Mouse (Mus musculus) limb, embryonic 10.5 days (tissue): ENCODE measurements around the gene Ascc3. TPM values are rescaled to one million over a fixed set of nuclear protein-coding genes. Genes with fewer than 3 reads are reported as not detected.

Experiments
- DNase-seq: peaks from one replicate; pipeline ENCODE4 v3.0.0-alpha.2; 2017; ENCODE audit warnings: low spot score
- H3K27ac ChIP-seq: fragments of 300-500 bp; sonication (generic); 2 replicates; pipeline ENCODE4 v1.5.1; 2016; ENCODE audit warnings: mild to moderate bottlenecking
- H3K27me3 ChIP-seq: fragments of 300-500 bp; sonication (generic); 2 replicates; pipeline ENCODE4 v1.6.1; 2016; ENCODE audit warnings: low read depth, mild to moderate bottlenecking; ENCODE audit not compliant: poor library complexity, severe bottlenecking
- H3K36me3 ChIP-seq: fragments of 300-500 bp; sonication (generic); 2 replicates; pipeline ENCODE4 v1.6.1; 2016; ENCODE audit warnings: mild to moderate bottlenecking, moderate library complexity
- H3K4me1 ChIP-seq: fragments of 300-500 bp; sonication (generic); 2 replicates; pipeline ENCODE4 v1.6.1; 2016
- H3K4me3 ChIP-seq: fragments of 300-500 bp; sonication (generic); 2 replicates; pipeline ENCODE4 v1.5.1; 2016; ENCODE audit warnings: mild to moderate bottlenecking, moderate library complexity
- H3K9me3 ChIP-seq: fragments of 300-500 bp; sonication (generic); replicated peaks from 2 replicates; pipeline ENCODE4 v1.6.1; 2016; ENCODE audit warnings: mild to moderate bottlenecking
- WGBS: fragments of 180-500 bp; shearing (Covaris S2); methylation state at CpG from one replicate; pipeline ENCODE4 v1.1.7; 2016; 5-methylcytosine and 5-hydroxymethylcytosine counted together
- polyA plus RNA-seq: library from polyadenylated mRNA; unstranded; fragments of >200 nt; fragmentation: Nextera tagmentation; extraction: Ambion mirVana; gene quantifications from 2 replicates; pipeline ENCODE4 v1.2.1, GENCODE M21; 2016

The Ascc3 gene
- polyA plus RNA-seq, 1 experiment from 2014 or later: 15.9 TPM

DNA sequence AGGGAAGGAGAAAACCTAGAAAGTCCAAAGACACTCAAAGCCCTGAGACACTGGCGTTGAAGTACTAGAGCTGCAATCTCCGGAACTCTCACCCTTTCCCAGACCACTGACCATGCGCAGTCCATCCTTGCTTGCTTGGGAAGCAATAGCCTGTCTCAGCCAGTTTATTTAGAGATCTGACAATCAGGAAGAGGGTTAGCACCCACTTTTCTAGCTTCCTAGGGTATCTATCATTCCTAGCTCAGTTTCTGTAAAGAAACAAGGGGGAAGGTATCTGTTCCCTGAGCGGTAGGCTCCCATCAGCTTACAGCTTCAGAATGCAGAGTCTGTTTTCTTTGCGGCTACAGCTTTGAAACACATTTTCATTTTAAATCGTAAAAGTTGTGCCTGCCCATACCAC, 298.2 kb downstream of the Ascc3 start:
- WGBS: 13% methylated on average over 6 of the region's 6 CpGs
- DNase-seq: no peak
- Histone ChIP-seq H3K27ac (no peak overlapping the region), H3K9me3 (no peaks in the 10 kb centered on the region), H3K4me3 (no peak overlapping the region), H3K27me3 (peaks cover 87% of the 10 kb centered on the region), H3K36me3 (no peaks in the 10 kb centered on the region), H3K4me1 (peaks cover 26% of the 10 kb centered on the region)

DNA sequence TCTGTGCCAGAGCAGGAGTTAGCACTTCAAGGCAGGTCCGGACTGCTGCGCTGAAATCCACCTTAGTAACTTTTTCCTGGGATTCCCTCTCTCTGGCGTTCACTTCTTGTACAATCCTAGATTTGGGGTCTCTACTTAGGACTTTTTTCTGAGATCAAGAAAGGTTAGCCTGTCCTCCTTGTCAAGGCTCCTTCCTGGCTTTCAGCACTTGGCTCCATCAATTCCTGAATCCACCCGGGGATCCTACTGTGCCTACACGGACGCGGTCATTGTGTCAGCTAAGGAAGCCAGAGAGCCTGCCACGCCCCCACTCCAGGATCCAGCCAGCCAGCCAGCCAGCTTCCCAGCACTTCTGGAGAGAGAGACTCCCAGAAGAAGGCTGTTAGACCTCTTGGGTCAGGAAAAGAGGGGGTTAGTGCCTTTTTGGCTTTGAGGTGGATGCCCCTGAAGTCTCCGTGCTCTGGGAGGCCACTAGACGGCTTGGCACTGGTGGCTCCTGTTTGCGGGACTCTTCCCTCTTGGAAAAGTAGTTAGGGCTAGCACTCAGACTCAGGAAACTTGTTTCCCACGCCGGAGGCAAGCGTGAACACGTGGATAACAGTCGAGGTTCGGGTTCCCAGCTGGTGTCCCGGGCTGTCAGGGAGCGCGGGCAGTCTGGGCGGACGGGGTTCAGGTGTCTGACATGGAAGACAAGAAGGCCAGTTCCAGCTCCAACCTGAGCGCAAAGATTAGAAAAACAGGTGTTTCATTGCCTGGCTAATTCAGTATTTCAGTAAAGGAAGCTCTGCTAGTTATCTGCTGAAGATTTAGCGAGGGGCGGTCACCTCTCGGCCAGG, 299.6 kb downstream of the Ascc3 start:
- H3K9me3 ChIP-seq: no peaks in the 10 kb centered on the region
- DNase-seq: peak; percentile 58
- H3K27me3 ChIP-seq: peaks cover 96% of the 10 kb centered on the region
- no peaks in the 10 kb centered on the region for H3K36me3 ChIP-seq
- under 1% methylated on average over 26 of the region's 26 CpGs for WGBS
- H3K4me3 ChIP-seq: peak overlapping the region; percentile 25
- H3K4me1 ChIP-seq: peaks cover 26% of the 10 kb centered on the region
- no peak overlapping the region for H3K27ac ChIP-seq

DNA sequence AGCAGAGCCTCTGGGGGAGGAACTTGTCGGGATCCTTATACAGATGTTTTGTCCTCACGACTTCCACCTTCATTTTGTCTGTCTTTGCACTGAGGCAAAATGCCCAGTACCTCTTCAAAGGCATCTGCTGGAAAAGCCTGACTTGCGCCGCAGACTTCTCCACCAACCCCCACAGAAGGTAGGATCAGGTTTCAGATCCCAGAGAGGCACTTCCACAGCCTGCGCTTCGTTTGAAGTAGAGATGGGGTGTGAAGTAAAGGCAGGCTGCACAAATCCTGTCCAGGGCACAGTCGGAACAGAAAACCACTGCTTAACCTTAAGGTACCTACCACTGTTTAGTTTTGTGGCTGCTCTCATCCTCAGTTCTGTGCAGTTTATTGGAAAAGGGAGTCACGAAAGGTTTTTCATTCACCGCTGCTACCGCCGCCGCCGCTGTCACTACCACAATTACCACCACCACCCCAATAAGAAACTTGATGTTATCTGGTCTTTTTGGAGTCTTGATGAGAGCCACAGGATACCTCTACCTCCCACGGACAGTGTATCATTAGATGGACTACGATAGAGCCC, 300.4 kb downstream of the Ascc3 start:
- Histone ChIP-seq H3K36me3 (no peaks in the 10 kb centered on the region), H3K4me3 (peak overlapping the region; percentile 25), H3K4me1 (peaks cover 26% of the 10 kb centered on the region), H3K9me3 (no peaks in the 10 kb centered on the region), H3K27ac (no peak overlapping the region), H3K27me3 (peaks cover 99% of the 10 kb centered on the region)
- DNase-seq: peak; percentile 64
- 0% methylated on average over 15 of the region's 15 CpGs for WGBS

DNA sequence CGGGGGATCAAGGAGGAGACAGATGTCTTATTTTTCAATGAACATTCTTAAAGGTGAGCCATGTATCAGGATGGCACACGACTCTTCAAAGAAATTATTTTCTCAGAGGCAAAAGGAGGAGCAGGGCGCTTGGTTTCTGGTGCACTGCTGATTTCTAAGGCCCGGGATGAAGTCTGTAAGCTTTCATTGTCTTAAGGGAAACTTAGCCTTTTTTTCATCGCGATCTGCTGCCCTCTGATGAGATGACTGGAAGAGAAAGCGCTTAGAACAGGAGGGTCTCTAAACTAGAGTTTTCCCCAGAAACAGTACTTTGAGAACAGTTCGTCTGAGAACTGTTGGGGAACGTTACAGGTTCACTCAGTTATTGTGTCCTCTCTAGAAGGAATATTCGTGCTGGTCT, 301.1 kb downstream of the Ascc3 start:
- Histone ChIP-seq H3K9me3 (no peaks in the 10 kb centered on the region), H3K4me3 (no peak overlapping the region), H3K27me3 (peaks cover 100% of the 10 kb centered on the region), H3K27ac (no peak overlapping the region), H3K4me1 (peaks cover 26% of the 10 kb centered on the region), H3K36me3 (no peaks in the 10 kb centered on the region)
- DNase-seq: no peak
- 2% methylated on average over 10 of the region's 10 CpGs for WGBS

DNA sequence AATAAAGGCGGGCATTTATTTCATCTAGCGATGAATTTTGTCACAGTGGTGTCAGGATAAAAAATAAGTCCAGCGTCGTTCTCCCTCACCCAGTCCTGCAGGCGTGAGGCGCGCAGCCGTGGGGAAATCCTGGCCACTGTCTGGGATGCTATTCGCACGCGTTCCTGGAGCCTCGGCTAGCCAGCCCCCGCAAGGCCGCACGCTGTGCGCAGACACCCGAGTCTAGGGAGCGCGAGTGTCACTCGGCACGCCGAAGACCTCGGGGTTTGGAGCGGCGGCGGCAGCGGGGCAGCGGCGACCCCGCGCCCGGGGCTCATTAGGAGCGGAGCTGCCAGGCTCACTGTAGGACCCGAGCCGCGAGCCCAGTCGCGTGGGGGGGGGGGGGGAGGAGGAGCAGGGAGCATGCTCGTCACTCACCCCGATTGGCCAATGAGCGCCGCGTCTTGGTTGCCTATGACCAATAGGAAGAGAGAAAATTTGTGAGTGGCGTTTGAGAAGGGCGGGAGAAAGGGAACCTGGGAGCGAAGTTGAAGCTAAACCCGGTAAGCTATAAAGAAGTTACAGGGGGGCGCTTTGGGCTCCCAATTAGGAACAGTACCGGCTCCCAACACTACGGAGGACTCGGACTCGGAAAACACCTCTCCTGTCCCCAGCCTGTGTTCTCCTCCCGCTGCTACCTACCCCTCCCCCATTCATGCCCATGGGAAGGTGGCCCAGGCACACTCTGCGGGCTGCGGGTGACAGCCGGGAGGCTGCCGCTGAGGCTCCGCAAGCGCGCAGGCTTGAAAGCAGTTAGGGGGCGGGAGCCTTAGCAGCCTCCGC, 301.9 kb downstream of the Ascc3 start, which contains the start of gene Sim1:
Gene Sim1, plus strand, starts transcription at position 585 of the 822 bp plus-strand sequence.
- WGBS: under 1% methylated on average over 62 of the region's 62 CpGs
- H3K27ac ChIP-seq: no peak within 1 kb of the TSS
- peaks cover 100% of the 10 kb centered on the region for H3K27me3 ChIP-seq
- DNase-seq: peak; percentile 92
- H3K4me3 ChIP-seq: peak within 1 kb of the TSS; percentile 59
- H3K9me3 ChIP-seq: no peaks in the 10 kb centered on the region
- H3K36me3 ChIP-seq: no peaks in the 10 kb centered on the region
- peaks cover 26% of the 10 kb centered on the region for H3K4me1 ChIP-seq

DNA sequence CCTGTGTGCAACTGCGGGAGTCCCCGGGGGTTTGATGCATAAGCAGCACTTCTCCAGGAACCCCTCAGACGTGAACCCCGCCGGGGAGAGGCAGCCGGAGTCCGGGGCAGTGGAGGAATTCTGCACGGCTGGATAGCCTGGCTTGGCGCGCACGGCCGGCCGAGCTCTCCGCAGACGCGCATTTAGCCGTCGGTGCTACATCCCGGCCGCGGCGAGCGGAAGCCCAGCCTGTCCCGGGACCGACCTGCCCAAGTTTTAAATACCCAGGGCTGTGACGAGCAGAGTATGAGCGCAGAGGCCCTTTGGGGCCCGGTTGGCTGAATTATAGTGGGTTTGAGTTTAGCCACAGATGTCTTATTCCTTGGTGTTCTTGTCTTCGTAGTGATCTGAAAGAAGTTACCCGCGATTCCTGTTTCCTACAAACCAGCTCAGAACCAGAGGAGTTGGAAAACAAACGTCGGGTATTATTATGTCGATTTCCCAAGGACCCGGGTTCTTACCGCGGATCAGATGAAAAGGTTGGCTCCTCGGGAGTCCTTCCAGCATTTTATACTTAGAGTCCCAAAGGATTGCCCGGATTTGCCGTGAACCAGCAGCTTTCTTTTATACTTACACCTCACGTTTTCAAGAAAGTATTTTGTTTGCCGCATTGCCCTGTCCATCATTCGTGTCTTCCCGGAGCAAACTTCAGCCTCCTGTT, 302.8 kb downstream of the Ascc3 start:
- under 1% methylated on average over 44 of the region's 44 CpGs for WGBS
- DNase-seq: peak; percentile 68

DNA sequence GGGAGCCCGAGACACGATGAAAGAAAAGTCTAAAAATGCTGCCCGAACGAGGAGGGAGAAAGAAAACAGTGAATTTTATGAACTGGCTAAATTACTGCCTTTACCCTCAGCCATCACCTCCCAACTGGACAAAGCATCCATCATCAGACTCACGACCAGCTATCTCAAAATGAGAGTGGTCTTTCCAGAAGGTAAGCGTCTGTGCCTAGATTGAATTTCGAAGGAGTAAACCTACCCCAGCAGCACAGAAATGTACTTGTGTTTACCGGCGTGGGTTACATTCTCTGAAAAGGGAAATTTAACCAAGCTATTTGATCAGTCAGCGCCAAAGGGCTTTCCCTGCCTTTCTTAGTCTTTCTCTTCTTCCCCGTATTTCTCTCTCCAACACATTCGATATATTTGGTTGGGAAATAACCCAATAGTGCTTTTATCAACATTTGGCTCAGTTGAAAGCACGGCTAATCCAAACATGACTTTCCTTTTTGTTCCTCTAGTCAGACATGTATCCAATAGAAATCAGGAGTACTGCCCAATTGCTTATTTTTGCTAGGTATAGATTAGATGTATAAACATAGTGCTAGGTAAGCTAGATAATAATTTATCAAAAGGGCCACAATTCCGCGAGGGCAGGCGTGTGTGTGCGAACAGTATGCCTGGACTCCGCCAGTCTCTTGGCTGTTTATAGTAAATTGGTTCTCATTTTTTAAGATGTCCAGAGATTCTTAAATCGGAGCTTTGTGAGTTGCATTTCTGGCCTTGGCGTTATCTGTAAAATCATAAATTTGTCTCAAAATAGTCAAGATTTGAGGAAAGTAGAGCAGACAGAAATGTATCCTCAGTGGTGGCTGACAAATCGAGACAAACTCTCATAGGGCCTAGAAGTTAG, 303.7 kb downstream of the Ascc3 start:
- Histone ChIP-seq H3K4me1 (peaks cover 33% of the 10 kb centered on the region), H3K27me3 (peaks cover 100% of the 10 kb centered on the region), H3K4me3 (no peak overlapping the region), H3K36me3 (no peaks in the 10 kb centered on the region), H3K9me3 (no peaks in the 10 kb centered on the region), H3K27ac (no peak overlapping the region)
- peak; percentile 47 for DNase-seq
- 4% methylated on average over 21 of the region's 21 CpGs for WGBS

More for the DNA sequence above, 302.8 kb downstream of the Ascc3 start:
- H3K4me1 ChIP-seq: peaks cover 26% of the 10 kb centered on the region
- H3K36me3 ChIP-seq: no peaks in the 10 kb centered on the region
- H3K4me3 ChIP-seq: peak overlapping the region; percentile 59
- peaks cover 100% of the 10 kb centered on the region for H3K27me3 ChIP-seq
- no peaks in the 10 kb centered on the region for H3K9me3 ChIP-seq
- H3K27ac ChIP-seq: no peak overlapping the region

DNA sequence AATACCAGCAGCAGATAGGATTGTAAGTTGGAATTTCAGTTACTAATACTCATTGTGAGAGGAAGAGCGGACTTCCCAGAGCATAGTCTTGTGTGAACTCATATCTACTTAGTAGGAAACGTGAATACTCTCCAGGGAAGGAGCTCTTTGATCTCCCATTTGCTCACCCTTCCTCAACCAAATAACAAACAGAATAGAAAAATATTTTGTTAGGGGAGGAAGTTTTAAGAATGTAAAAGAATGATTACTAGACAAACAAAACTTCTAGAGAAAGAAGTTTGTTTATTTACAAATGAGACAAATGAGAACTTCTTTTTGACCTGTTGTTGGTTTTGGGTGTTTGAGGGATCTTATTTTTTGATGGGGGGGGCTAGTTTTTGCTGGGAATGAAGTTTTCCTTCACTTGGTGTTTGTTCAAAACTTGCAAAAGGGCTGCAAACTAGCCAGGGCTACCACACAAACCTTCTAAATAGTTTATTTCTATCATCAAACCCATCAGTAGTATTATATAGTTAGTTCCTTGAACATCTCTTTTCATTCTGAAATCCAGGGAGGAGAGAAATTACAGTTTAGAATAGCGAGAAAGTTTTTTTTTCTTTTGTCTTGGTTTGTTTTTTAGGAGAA, 304.4 kb downstream of the Ascc3 start:
- Histone ChIP-seq H3K27ac (no peak overlapping the region), H3K36me3 (no peaks in the 10 kb centered on the region), H3K4me3 (no peak overlapping the region), H3K27me3 (peaks cover 100% of the 10 kb centered on the region), H3K4me1 (peaks cover 34% of the 10 kb centered on the region), H3K9me3 (no peaks in the 10 kb centered on the region)
- no peak for DNase-seq
- WGBS: 5% methylated on average over 3 of the region's 3 CpGs

DNA sequence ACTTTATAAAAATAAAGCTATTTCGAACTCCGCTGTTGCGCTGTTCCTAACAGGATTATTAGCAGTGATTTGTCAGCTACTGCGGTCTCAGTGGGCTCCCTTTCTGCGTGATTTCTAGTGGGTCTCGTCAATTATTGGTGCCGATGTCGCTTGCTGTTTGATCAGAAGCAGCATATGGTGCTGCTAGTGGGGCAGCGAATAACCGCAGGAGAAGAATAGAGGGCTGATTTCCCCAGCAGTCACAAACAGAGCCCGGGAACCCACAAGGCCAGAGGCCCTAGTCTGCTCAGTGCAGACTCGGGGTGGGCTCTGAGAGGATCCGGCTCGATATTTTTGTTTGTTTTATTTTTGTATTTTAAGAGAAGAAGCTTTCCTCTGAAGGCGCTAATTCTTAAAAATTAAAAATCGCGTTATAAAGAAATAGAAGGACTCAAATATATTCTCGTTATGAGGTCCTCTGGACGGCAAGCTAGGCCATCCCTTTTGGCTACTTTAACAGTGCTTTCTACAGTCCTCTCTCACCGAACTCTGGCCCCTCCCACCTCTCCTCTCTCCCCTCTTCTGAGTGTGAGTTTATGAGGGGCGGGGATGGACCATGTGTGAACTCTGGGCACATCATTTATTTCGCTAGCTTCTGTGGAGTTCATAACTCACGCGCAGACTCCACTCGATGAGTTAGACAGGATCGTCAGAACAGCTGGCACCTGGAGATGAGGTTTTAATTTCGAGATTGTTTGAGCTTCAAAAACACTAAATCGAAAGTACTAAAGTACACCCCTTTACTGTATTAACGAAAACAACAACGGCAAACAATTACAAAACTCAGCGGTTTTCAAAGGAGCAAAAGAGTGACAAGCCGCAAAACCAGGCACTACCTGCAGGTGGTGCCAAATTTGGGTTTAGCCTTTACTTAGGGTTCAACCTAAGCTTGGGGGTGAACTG, 305.3 kb downstream of the Ascc3 start:
- under 1% methylated on average over 32 of the region's 32 CpGs for WGBS
- Histone ChIP-seq H3K9me3 (no peaks in the 10 kb centered on the region), H3K4me3 (0 out of 2 replicates have a peak overlapping the region, but pooled peaks have one; percentile 15), H3K27ac (no peak overlapping the region), H3K27me3 (peaks cover 100% of the 10 kb centered on the region), H3K4me1 (peaks cover 28% of the 10 kb centered on the region), H3K36me3 (no peaks in the 10 kb centered on the region)
- DNase-seq: peak; percentile 58

DNA sequence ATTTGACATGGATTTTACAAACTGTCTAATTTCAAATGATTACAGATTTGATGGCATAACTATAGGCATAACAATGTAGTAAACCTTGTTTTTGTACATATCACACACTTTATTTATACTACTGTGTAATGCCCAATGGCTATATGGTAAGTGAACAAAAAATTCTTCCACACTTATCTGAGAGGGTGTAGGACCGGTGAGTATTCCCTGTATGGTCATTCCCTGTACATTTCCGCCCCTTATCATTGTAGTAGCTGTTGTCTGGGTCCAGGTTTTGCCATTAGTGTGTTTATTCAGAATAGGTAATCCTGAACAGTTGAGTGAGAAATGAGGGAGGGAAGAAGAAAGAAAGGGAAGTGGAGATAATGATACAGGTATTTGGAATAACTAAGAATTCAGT, 306.2 kb downstream of the Ascc3 start:
- Histone ChIP-seq H3K27ac (no peak overlapping the region), H3K4me1 (peaks cover 29% of the 10 kb centered on the region), H3K4me3 (no peak overlapping the region), H3K36me3 (no peaks in the 10 kb centered on the region), H3K9me3 (no peaks in the 10 kb centered on the region), H3K27me3 (peaks cover 100% of the 10 kb centered on the region)
- 20% methylated on average over 2 of the region's 2 CpGs for WGBS
- no peak for DNase-seq
